Mouse (Mus musculus) spleen, adult 2 months (tissue): ENCODE measurements around the gene Arhgap18.

Source experiments
- CTCF ChIP-seq: fragments of 200-500 bp; IDR thresholded peaks from 2 replicates; pipeline ENCODE4 v1.5.1; 2011; ENCODE audit warnings: mild to moderate bottlenecking, inconsistent platforms; ENCODE audit not compliant: insufficient read depth, insufficient read length, insufficient replicate concordance; ENCODE audit errors: extremely low read depth
- POLR2A ChIP-seq: fragments of 200-500 bp; IDR thresholded peaks from 2 replicates; pipeline ENCODE4 v1.6.1; 2011; ENCODE audit warnings: low read depth, low read length, inconsistent platforms

DNA sequence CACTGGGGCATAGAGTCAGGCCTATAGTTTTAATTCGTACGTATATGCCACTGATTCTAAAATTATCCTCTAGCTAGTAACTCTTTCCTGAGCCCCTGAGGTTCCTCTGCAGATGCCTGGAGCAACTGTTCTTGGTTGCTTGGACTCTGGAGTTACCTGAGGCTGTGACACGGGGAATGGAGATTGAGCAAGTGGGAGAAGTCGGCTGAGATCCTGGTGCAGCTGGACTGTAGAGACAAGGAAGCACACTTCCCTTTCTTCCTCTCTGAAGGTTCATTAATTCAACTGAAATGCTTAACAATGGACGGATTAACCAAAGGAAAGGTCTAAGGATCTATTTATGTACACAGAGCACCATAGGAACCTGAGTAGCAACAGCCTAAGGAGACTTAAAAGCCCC is 70.8 kb downstream of the Arhgap18 start:
- TF ChIP-seq CTCF, result no peak
- no peak for TF ChIP-seq POLR2A
